Mouse (Mus musculus): ENCODE measurements at regions not wholly inside any gene's neighbourhood (a gene's known extent, or its start where the extent isn't known, plus 50 kb on each side); places are given as distances from the start of the nearest gene placed in this dataset.

GRCm38 (mm10) chr2:12049386-12049785, 252.3 kb downstream of the Itga8 start:
- DNase-seq: no peak

GRCm38 (mm10) chr2:12049972-12050371, 251.8 kb downstream of the Itga8 start:
- peak; percentile 8 for DNase-seq

GRCm38 (mm10) chr2:12053404-12054164, 248.1 kb downstream of the Itga8 start:
- no peak for DNase-seq

- DNase-seq: no peak
These were observed 247.6 kb downstream of the Itga8 start for GRCm38 (mm10) chr2:12054165-12054500.

Measured in right cerebral cortex, postnatal 14 days (tissue).